Mouse (Mus musculus) telencephalon, adult 2 months (tissue): ENCODE results near the gene Sycp3.
"Not testable (repeated sequence)": the region's sequence is repeated elsewhere in the genome, so short reads cannot be mapped to it uniquely, and the experiment has no call there.

ENCODE experiments used
- DNase-seq: peaks from one replicate; pipeline ENCODE4 v3.0.0-alpha.2; 2011; ENCODE audit warnings: low read depth, low spot score

Gene Sycp3

GRCm38 (mm10) chr10:88459502-88459992 lies at the start of gene Sycp3:
TSS of gene Sycp3 (plus strand) at chr10:88459569.
- DNase-seq, result no peak

GRCm38 (mm10) chr10:88409751-88410150 lies 49.6 kb upstream of the Sycp3 start:
- no peak for DNase-seq

GRCm38 (mm10) chr10:88412290-88412995 lies 46.9 kb upstream of the Sycp3 start:
- DNase-seq, result no peak

- no peak for DNase-seq
Measured at GRCm38 (mm10) chr10:88417686-88418085, 41.7 kb upstream of the Sycp3 start.

DNA sequence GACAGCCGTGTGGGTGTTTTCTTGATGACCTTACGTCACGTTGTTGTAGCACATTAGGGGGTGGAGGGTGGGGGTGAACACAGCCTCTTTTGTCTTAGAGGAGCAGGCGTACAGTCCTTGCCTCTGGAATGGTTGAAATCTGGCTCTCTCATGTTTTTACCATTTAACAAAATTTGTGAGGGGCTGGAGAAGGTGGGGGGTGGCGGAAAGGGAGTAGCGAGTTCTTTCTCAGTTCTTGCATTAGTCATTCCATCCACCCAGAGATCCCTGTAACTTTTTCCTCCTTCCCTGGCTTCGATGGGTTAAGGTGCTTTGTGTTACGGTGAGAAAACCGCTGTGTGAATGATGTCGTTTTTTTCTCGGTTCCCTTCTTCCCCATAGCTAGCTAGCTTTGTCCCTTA lies 39.2 kb upstream of the Sycp3 start:
- DNase-seq, result no peak

DNA sequence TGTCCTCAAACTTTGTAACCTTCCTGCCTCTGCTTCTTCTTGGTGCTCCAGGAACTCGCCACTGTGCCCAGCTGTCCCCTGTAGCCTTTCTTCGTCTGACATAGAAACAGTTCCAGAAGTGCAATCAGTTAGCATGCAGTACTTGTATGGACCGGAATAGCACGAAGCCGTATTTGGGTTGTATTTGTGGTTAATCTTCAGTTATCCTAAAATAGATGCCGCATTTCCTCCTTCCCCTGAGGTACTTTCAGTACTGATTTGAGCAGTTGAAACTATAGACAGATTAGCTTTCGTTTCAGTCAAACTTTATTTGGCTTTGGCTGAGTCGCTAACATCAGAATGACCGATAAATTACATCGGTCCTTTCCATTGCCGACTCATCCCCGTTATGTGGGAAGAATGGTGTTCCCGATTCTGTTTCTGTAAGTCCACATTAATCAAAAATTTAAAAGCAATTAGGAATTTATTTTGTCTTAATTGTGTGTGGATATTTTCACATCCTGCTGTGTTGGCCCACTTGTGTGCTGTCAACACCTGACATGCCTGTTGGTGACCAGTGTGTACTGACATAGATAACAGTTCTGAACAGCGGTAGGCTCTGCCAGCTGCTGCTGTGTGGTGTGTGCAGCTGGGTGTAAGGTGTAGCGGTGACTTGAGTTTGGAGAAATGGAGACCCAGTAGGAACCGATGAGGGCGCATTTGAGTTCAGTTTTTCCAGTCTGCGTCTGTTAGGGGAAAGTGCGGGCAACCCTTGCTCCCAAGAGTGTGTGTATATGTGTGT lies 38.5 kb upstream of the Sycp3 start:
- no peak for DNase-seq

DNA sequence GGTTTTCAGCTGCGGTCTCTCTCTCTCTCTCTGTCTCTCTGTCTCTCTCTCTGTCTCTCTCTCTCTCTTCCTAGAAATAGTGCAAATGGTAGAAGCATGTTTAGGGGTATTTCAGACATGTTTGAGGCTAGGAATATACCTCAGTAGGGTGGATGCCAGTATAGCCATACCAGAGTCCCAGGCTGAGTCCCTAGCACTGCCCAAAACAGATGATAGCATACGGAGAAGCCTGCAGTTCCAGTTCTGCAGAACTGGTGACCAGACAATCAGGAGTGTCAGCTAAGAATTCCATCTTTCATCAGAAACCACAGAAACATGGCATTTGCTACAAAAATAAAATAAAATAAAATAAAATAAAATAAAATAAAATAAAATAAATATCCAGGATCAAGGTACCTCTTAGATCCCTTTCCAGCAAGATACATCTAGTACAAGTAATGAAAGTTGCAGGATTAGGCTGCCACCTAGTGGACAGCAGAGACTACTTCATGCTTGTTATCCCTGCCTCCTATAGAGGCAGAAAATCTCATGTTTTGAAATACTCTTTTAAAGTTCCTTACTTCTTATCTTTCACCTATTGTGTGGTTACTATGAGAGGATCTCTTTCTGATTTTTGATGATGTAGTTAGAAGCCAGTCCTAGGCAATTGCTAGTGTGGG lies 33.1 kb upstream of the Sycp3 start:
- peak; percentile 65 for DNase-seq

GRCm38 (mm10) chr10:88426896-88427295 lies 32.5 kb upstream of the Sycp3 start:
- DNase-seq, result no peak

GRCm38 (mm10) chr10:88427998-88428397 lies 31.4 kb upstream of the Sycp3 start:
- DNase-seq, result no peak

GRCm38 (mm10) chr10:88441224-88441623 lies 18.1 kb upstream of the Sycp3 start:
- DNase-seq, result no peak

- peak; percentile 67 for DNase-seq
Measured at GRCm38 (mm10) chr10:88451221-88451620, 8.1 kb upstream of the Sycp3 start.

GRCm38 (mm10) chr10:88451990-88452389 lies 7.4 kb upstream of the Sycp3 start:
- no peak for DNase-seq

GRCm38 (mm10) chr10:88457816-88458215 lies 1.6 kb upstream of the Sycp3 start:
- no peak for DNase-seq

GRCm38 (mm10) chr10:88460122-88460820 lies 902 bp downstream of the Sycp3 start:
- DNase-seq, result no peak

GRCm38 (mm10) chr10:88482866-88483265 lies 23.5 kb downstream of the Sycp3 start:
- not testable (repeated sequence) for DNase-seq

DNA sequence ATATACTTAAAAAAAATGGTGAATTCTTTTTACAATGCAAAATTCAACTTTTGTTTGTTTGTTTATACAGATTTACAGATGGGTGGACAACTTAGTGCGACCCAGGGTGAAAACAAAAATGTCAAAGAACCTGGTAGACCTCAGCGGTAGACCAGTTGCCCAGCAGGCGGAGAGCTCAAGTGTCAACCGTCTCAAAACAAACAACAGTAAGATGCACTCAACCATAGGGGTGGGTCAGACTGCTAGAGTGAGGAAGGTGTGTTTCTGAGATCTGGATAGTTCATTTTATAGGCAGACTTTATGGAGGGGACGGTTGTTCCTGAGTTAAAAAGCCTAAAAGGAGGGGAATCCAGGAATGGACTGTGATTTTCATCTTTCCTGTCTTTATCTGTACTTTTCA lies 29.3 kb downstream of the Sycp3 start:
- DNase-seq, result no peak

DNA sequence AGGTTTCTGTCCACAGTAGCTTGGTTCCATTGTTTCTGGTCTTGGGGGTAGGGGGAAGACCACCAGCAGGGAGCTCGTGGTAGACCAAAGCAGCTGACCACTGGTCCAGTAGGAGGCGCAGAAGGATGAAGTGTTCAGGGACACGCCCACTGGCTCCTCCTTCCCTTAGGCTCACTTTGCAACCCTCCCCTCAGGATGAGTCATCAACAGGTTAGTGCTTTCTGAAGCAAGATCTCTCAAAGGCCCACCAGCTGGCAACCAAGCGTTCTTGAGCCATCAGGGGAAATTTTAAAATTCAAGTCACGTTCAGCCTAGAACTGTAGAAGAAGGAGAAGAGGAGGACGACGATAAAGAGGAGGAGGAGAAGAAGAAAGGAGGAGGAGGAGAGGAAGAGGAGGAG lies 32.3 kb downstream of the Sycp3 start:
- DNase-seq, result no peak

DNA sequence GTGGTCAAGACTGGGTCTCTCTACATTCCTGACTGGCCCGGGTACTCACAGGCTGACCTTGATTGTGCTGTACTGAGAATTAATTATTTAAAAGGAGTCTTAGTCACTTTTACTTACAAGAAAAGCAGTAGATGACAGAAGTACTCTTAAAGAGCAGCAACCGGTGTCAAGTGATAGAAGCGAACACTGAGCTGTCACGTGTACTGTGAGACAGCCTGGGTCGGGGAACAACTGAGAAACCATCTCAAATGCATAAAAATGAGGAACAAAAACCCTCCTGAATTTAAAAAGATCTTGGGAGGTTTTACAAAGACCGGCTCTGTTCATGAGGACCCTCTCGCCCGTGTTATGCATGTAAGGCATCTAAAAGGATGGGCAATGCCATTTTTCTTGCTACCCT lies 33.3 kb downstream of the Sycp3 start:
- no peak for DNase-seq

DNA sequence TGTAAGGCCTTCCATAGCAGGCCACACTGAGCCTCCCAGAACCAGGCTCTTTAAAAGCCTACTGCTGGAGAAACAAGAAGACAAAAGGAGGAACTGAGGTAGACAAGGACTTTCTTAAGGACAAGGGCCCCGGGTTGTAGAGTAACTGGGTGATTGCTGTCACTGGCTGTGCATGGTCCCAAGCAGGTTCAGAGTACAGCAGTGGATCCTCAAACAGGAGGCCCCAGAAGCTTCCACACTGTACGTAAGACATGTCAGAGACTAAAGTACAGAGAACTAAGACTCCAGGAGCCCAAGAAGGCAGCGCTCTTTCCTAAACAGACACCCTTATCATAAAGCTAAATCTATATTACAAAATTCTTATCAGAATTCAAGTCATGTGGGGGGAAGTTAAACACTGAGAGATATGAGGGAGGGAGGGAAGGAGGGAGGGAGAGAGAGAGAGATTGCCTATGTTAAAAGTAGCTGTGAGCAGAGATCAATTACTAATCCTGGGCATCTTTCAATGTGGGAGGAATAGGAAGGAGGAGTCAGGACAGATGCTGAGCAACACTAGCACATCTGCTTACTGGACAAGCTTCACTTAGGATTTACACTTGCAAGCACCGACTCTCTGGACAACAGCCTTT lies 35.7 kb downstream of the Sycp3 start:
- DNase-seq, result no peak

DNA sequence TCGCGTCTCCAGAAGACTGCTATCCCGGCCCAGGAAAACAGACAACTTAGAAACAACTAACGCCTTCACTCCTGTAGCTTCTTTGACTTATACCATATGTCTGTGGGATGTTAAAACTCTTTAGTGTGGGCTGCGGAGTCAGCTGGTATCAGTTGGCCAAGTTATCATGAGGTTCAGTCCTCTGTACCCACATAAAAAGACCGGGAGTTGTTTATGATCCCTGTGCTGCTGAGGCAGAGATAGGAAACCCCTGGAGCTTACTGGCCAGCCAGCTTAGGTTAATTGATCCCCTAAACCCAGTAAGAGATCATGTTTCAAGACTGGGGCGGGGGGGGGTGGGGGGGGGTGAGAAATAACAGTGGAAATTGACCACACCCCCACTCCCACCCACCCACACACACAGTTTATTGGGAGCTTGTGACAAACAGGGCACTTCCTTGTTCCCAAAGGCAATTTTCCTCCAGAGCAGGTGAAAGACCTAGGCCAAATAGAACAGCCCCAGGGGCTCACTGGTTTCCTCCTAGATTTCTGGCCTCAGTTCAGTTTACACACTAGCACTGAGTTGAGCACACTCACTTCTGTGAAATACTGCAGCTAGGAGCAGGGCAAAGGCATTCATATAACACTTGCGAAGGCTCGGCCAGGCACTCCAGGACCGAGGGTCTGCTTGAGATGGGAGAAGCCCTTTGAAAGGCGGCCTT lies 37.6 kb downstream of the Sycp3 start:
- DNase-seq, result no peak

- DNase-seq, result no peak
Measured at GRCm38 (mm10) chr10:88499993-88500392, 40.6 kb downstream of the Sycp3 start.
